Mouse (Mus musculus) erythroblast, embryonic 14.5 days (primary cell): ENCODE data around the gene Il1f6. TPM values are rescaled to one million over a fixed set of nuclear protein-coding genes. Genes with fewer than 3 reads are reported as not detected.
"Not testable (repeated sequence)": the region's sequence is repeated elsewhere in the genome, so short reads cannot be mapped to it uniquely, and the experiment has no call there.

Experiments
- H3K27me3 ChIP-seq: 2 replicates; pipeline ENCODE4 v1.6.1; 2012; ENCODE audit warnings: inconsistent platforms; ENCODE audit not compliant: control insufficient read depth
- H3K36me3 ChIP-seq: 2 replicates; pipeline ENCODE4 v1.6.1; 2012; ENCODE audit warnings: mild to moderate bottlenecking, inconsistent platforms; ENCODE audit not compliant: control insufficient read depth
- H3K4me1 ChIP-seq: 2 replicates; pipeline ENCODE4 v1.6.1; 2012; ENCODE audit warnings: inconsistent platforms; ENCODE audit not compliant: control insufficient read depth
- H3K4me3 ChIP-seq: replicated peaks from 2 replicates; pipeline ENCODE3; 2012; ENCODE audit warnings: moderate library complexity, mild to moderate bottlenecking, inconsistent platforms
- H3K9me3 ChIP-seq: 2 replicates; pipeline ENCODE4 v1.6.1; 2012; ENCODE audit warnings: low read length, inconsistent platforms, mixed read lengths; ENCODE audit not compliant: control insufficient read depth
- GATA1 ChIP-seq: IDR thresholded peaks from 2 replicates; pipeline ENCODE4 v1.6.1; 2012; ENCODE audit warnings: low read length, inconsistent platforms, mixed read lengths
- TAL1 ChIP-seq: IDR thresholded peaks from 3 replicates; pipeline ENCODE4 v1.6.1; 2012; ENCODE audit warnings: low read length, inconsistent platforms, mixed read lengths
- polyA plus RNA-seq: library from polyadenylated mRNA; stranded (reverse); fragments of >175 nt; gene quantifications from 2 replicates; pipeline ENCODE4 v1.2.3, GENCODE M21; 2012

Gene Il1f6
- not detected in 2 replicates for polyA plus RNA-seq

DNA sequence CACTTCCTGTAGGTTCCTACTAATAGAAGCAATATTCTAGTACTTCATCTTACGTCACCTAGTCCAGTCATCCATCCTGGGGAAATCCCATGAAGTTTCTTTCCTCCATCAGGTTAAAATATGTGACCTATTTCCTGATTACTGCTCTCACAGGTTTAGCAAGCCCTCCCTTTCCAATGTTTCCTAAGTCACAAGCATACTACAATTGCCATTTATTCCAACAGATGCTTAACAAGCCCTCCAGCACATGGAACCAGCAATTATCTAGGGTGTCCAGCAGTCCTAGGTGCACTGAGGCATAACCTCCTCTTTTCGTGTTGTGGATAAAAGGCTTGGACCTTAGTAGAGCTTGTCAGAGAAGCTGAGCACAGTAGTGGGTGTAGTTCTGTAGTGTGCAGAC is at the start of gene Il1f6:
Gene Il1f6 (plus strand): TSS at position 301 of the 400 bp plus-strand sequence.
- TF ChIP-seq GATA1 (no peak), TAL1 (no peak)
- Histone ChIP-seq H3K36me3 (no peaks in the 10 kb centered on the region), H3K9me3 (peaks cover 4% of the 10 kb centered on the region; the same call in 1 of the 2 replicates), H3K4me3 (no peak within 1 kb of the TSS), H3K27me3 (no peaks in the 10 kb centered on the region), H3K4me1 (no peaks in the 10 kb centered on the region)

GRCm38 (mm10) chr2:24181683-24182331 is 33.4 kb upstream of the Il1f6 start:
- not testable (repeated sequence) for H3K4me1 ChIP-seq, H3K9me3 ChIP-seq, H3K4me3 ChIP-seq, H3K27me3 ChIP-seq, H3K36me3 ChIP-seq

DNA sequence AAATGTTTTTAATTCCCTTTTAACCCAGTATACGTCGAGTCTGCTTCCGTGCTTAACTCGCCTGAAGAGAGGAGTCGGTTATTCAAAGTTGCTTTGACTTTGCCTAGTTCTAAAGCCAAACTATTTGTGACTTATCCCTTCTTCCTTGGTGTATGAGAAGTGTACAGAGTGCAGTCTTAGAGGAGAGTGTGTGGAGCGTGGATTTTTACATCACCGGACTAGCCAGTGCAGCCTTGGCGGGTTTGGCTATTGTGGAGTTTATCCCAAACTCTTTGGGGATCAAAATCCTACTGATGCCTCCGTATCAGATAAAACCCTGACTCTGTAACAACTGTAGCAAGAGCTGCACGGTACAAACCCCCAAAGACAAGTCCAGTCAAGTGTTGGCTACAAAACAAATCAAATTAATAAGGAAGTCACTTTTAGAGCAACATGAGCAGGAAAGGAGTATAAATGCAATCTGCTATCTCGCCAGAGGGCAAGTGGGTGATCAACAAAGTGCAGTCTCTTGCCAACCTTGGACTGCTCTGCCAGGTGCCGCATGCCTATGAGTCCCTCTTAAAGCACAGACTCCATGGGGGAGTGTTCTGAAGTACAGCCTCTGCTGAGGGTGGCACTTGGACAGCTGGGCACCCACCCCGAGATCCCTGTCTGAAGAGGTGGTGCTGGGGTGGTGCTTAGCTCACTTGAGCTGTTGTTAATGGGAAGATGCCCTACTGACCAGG is 32.6 kb upstream of the Il1f6 start:
- not testable (repeated sequence) for H3K4me1 ChIP-seq, H3K4me3 ChIP-seq, H3K27me3 ChIP-seq, H3K36me3 ChIP-seq, H3K9me3 ChIP-seq

DNA sequence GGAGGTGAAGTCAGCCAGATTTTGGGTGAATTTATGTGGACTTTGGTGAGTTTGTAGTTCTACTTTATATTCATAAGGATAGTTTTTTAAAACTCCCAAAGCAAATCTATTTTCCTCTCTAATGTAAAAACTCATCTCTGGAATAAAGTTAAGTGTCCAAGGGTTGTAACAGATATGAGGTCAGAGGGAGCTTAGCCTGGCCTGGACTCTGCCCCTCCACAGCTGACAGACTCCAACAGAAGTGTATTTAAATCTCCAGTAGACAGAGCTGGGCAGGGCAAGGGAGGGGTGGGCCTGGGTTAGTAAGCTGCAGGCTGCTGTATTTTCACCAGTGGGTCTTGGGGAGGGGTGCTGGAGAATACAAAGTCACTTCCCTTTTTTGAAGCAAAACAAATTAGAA is 31.1 kb upstream of the Il1f6 start:
- H3K4me1 ChIP-seq, H3K4me3 ChIP-seq, H3K36me3 ChIP-seq, H3K27me3 ChIP-seq, H3K9me3 ChIP-seq: not testable (repeated sequence)

DNA sequence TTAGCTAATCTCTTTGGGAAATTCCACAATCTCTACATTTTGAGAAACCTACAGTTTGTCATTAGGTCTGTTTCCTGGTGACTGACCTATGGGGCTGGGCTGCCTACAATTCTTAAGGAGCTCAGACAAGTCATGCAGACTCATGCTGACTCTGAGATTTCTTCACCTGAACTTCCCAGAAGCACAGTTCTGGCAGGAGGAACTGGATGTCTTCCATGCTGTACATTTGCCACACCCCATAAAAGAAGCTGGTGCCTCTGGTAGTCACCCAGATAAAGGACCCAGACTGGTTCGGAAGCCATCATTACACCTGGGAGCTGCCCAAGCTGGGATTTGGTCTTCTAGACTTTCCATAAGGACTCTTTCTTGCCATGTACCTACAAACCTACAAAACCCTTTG is 29.0 kb upstream of the Il1f6 start, which contains the start of gene Il1f9:
Gene Il1f9 (plus strand): TSS at position 301 of the 400 bp plus-strand sequence.
- H3K27me3 ChIP-seq, result no peaks in the 10 kb centered on the region
- no peaks in the 10 kb centered on the region for H3K9me3 ChIP-seq
- H3K4me1 ChIP-seq, result no peaks in the 10 kb centered on the region
- H3K36me3 ChIP-seq, result no peaks in the 10 kb centered on the region
- H3K4me3 ChIP-seq, result no peak within 1 kb of the TSS
- TF ChIP-seq TAL1, result no peak
- no peak for TF ChIP-seq GATA1

DNA sequence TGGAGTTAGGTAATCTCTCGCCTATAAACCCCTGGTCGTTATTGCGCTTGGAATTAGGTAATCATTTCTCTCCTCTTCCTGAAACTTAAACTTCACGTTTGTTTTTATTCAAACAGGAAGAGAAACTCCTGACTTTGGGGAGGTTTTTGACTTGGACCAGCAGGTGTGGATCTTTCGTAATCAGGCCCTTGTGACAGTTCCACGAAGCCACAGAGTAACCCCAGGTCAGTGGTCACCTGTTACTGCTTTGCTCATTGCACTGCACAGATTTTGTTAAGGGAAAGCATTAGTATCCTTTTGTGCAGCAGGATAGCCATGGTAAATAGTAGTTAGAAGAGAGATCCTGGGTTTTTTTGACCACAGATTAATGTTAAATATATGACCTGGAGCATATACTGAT is 27.6 kb upstream of the Il1f6 start:
- no peaks in the 10 kb centered on the region for H3K36me3 ChIP-seq
- no peaks in the 10 kb centered on the region for H3K27me3 ChIP-seq
- H3K4me1 ChIP-seq, result no peaks in the 10 kb centered on the region
- no peak overlapping the region for H3K4me3 ChIP-seq
- no peaks in the 10 kb centered on the region for H3K9me3 ChIP-seq
- TF ChIP-seq GATA1 (no peak), TAL1 (no peak)

DNA sequence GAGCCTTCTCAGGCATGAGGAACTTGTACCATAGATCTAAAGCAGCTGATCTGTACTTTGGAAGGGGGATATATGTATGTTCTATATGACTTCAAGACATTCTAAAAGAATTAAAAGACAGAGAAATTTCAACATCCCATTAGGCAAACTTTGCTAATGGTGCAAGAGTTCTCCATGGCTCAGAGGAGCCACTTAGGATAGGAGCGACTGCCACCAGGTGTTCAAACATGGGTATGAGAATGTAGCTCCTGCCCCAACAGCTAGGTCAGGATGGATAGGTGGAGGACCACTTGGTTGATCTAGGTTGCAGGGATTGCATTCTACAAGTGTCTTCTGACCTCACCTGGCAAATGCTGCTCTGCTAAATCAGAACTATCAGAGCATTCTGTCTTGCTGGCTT is 27.0 kb upstream of the Il1f6 start:
- H3K36me3 ChIP-seq, result no peaks in the 10 kb centered on the region
- no peak overlapping the region for H3K4me3 ChIP-seq
- H3K9me3 ChIP-seq, result no peaks in the 10 kb centered on the region
- no peaks in the 10 kb centered on the region for H3K27me3 ChIP-seq
- no peak for TF ChIP-seq TAL1
- TF ChIP-seq GATA1, result no peak
- H3K4me1 ChIP-seq, result no peaks in the 10 kb centered on the region

DNA sequence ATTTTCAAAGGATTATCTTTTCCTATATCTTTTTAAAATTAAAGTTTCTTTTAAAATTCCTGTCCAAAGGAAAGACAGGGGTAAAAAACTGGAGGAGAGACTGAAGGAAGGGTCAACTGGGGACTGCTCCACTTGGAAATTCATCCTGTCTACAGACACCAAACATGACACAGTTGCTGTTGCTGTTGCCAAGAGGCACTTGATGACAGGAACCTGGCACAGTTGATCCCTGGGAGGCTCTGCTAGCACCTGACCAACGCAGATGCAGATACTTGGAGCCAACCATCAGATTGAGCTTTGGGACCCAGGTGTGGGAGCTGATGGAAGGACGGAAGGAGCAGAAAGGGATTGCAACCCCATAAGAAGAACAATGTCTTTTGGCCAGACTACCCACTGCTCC is 12.0 kb downstream of the Il1f6 start:
- Histone ChIP-seq H3K4me3 (no peak overlapping the region), H3K9me3 (no peaks in the 10 kb centered on the region; the same call in 1 of the 2 replicates), H3K36me3 (no peaks in the 10 kb centered on the region), H3K4me1 (no peaks in the 10 kb centered on the region), H3K27me3 (no peaks in the 10 kb centered on the region)
- no peak for TF ChIP-seq GATA1
- no peak for TF ChIP-seq TAL1

- H3K36me3 ChIP-seq, result no peaks in the 10 kb centered on the region
Measured at GRCm38 (mm10) chr2:24267503-24267902, 52.3 kb downstream of the Il1f6 start.

GRCm38 (mm10) chr2:24273619-24274018 is 58.4 kb downstream of the Il1f6 start:
- no peaks in the 10 kb centered on the region for H3K27me3 ChIP-seq
- TF ChIP-seq GATA1 (no peak), TAL1 (no peak)
- H3K4me3 ChIP-seq, result no peak overlapping the region
- no peaks in the 10 kb centered on the region for H3K4me1 ChIP-seq
- no peaks in the 10 kb centered on the region for H3K9me3 ChIP-seq
- no peaks in the 10 kb centered on the region for H3K36me3 ChIP-seq

More at GRCm38 (mm10) chr2:24267503-24267902, 52.3 kb downstream of the Il1f6 start:
- Histone ChIP-seq H3K4me1 (no peaks in the 10 kb centered on the region), H3K4me3 (no peak overlapping the region), H3K9me3 (no peaks in the 10 kb centered on the region), H3K27me3 (no peaks in the 10 kb centered on the region)
- no peak for TF ChIP-seq GATA1
- no peak for TF ChIP-seq TAL1
